Mouse (Mus musculus) CH12.LX (cell line): ENCODE results near the gene Car11.

Experiments used
- ETS1 ChIP-seq: conservative IDR thresholded peaks from 2 replicates; pipeline ENCODE4 v1.6.1; 2012; ENCODE audit warnings: low read depth, mild to moderate bottlenecking, inconsistent platforms, low read length, improper control_type of control experiment, moderate library complexity
- HCFC1 ChIP-seq: IDR thresholded peaks from 2 replicates; pipeline ENCODE4 v1.6.1; 2012; ENCODE audit warnings: low read depth, mild to moderate bottlenecking, inconsistent platforms, low read length, improper control_type of control experiment
- TCF12 ChIP-seq: IDR thresholded peaks from 2 replicates; pipeline ENCODE4 v1.6.1; 2014; ENCODE audit warnings: low read depth, mild to moderate bottlenecking, inconsistent platforms, low read length, improper control_type of control experiment

GRCm38 (mm10) chr7:45722348-45722713 is 22.7 kb downstream of the Car11 start:
- TF ChIP-seq TCF12 (no peak), HCFC1 (no peak), ETS1 (no peak)
